Mouse (Mus musculus) myocyte (in vitro differentiated cells): Measurements from ENCODE around the gene Lcmt1. TPM values are rescaled to one million over a fixed set of nuclear protein-coding genes. Genes with fewer than 3 reads are reported as not detected.

ENCODE experiments used
- H3K27me3 ChIP-seq: one replicate; pipeline ENCODE4 v1.6.1; 2011; ENCODE audit not compliant: control insufficient read depth, insufficient read depth, insufficient read length
- H3K36me3 ChIP-seq: one replicate; pipeline ENCODE4 v1.6.1; 2011; ENCODE audit not compliant: control insufficient read depth, insufficient read depth
- H3K4me2 ChIP-seq: one replicate; pipeline ENCODE4 v1.6.1; 2011; ENCODE audit warnings: low read depth, control low read depth
- H3K4me3 ChIP-seq: one replicate; pipeline ENCODE4 v1.5.1; 2011; ENCODE audit warnings: mild to moderate bottlenecking, control low read depth, moderate library complexity
- H3K79me2 ChIP-seq: one replicate; pipeline ENCODE4 v1.6.1; 2011; ENCODE audit not compliant: control insufficient read depth, insufficient read depth
- H3ac ChIP-seq: one replicate; pipeline ENCODE4 v1.6.1; 2011; ENCODE audit not compliant: control insufficient read depth, insufficient read length
- CEBPB ChIP-seq: IDR thresholded peaks from 2 replicates; pipeline ENCODE4 v1.6.1; 2011; ENCODE audit warnings: mild to moderate bottlenecking, moderate library complexity; ENCODE audit not compliant: poor library complexity, insufficient read depth, severe bottlenecking
- E2F4 ChIP-seq: IDR thresholded peaks from one replicate; pipeline ENCODE4 v1.6.1; 2011; ENCODE audit warnings: mild to moderate bottlenecking, control low read depth, moderate library complexity; ENCODE audit not compliant: insufficient read depth
- MAX ChIP-seq: IDR thresholded peaks from one replicate; pipeline ENCODE4 v1.6.1; 2011; ENCODE audit warnings: low read depth, mild to moderate bottlenecking, control low read depth
- MYOD1 ChIP-seq, 3 experiments: IDR thresholded peaks; one replicate each; pipeline ENCODE4 v1.6.1; 2011; ENCODE audit warnings: control low read depth in 2 of 3, low read depth in 2 of 3, mild to moderate bottlenecking in 2 of 3, moderate library complexity in 1 of 3; ENCODE audit not compliant: insufficient read length in 2 of 3, control insufficient read depth in 1 of 3
- MYOG ChIP-seq, 3 experiments: IDR thresholded peaks; one replicate each; pipeline ENCODE4 v1.6.1; 2011; ENCODE audit warnings: control low read depth in 2 of 3, low read depth in 2 of 3, mild to moderate bottlenecking in 2 of 3; ENCODE audit not compliant: insufficient read length in 2 of 3, control insufficient read depth in 1 of 3, insufficient read depth in 1 of 3
- POLR2A ChIP-seq: IDR thresholded peaks from one replicate; pipeline ENCODE4 v1.6.1; 2011; ENCODE audit warnings: low read depth, mild to moderate bottlenecking, control low read depth, moderate library complexity; ENCODE audit not compliant: insufficient read length
- POLR2AphosphoS2 ChIP-seq: IDR thresholded peaks from one replicate; pipeline ENCODE4 v1.6.1; 2011; ENCODE audit warnings: low read depth, control low read depth; ENCODE audit not compliant: insufficient read length
- REST ChIP-seq: IDR thresholded peaks from one replicate; pipeline ENCODE4 v1.6.1; 2011; ENCODE audit warnings: mild to moderate bottlenecking, control low read depth, moderate library complexity; ENCODE audit not compliant: insufficient read depth, insufficient read length
- SRF ChIP-seq: IDR thresholded peaks from one replicate; pipeline ENCODE4 v1.6.1; 2011; ENCODE audit warnings: low read depth; ENCODE audit not compliant: control insufficient read depth, insufficient read length
- TCF12 ChIP-seq: IDR thresholded peaks from one replicate; pipeline ENCODE4 v1.6.1; 2011; ENCODE audit warnings: mild to moderate bottlenecking, control low read depth; ENCODE audit not compliant: poor library complexity, insufficient read depth, severe bottlenecking
- TCF3 ChIP-seq: IDR thresholded peaks from one replicate; pipeline ENCODE4 v1.6.1; 2011; ENCODE audit warnings: low read depth, control low read depth; ENCODE audit not compliant: insufficient read length
- USF1 ChIP-seq: IDR thresholded peaks from one replicate; pipeline ENCODE4 v1.6.1; 2011; ENCODE audit warnings: low read depth, mild to moderate bottlenecking, control low read depth, moderate library complexity
- polyA plus RNA-seq: library from polyadenylated mRNA; unstranded; fragments of >200 nt; fragmentation: generic; extraction: Trizol; gene quantifications from one replicate; pipeline ENCODE4 v1.2.1, GENCODE M21; 2012; ENCODE audit warnings: missing spikeins

Lcmt1 gene
- polyA plus RNA-seq, 1 experiment: 28.4 TPM

DNA sequence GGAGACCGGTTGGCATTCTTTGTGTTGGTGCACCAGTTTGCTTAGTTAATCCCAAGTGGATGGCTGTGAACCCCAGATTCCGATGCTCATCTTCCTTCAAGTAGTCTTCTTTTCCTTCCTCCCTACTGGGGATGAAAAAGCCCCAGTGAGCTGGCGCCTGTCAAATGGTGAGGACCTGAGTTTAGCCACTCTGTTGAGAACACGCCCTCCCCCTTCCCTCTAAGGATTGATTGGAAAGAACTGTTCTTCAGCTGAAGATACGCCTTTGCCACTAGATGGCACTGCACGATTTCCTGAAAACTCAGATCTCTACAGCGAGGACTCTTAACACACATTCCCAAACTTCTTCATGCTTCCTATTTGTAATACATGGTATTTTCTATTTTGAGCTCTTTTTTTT, 29.2 kb downstream of the Lcmt1 start:
- peaks cover 6% of the 10 kb centered on the region for H3K36me3 ChIP-seq
- no peak overlapping the region for H3K4me3 ChIP-seq
- no peak overlapping the region for H3ac ChIP-seq
- H3K4me2 ChIP-seq: no peak overlapping the region
- no peak for TF ChIP-seq POLR2A
- no peak for TF ChIP-seq REST
- TF ChIP-seq USF1: no peak
- TF ChIP-seq TCF12: no peak
- TF ChIP-seq SRF: no peak
- TF ChIP-seq MYOG (IDR thresholded peaks at IDR 0.05; ENCODE audit: control insufficient read depth in 1 of 3, insufficient read depth in 1 of 3, insufficient read length in 2 of 3, low read depth in 2 of 3): no peak
- TF ChIP-seq MAX: no peak
- TF ChIP-seq CEBPB: no peak
- TF ChIP-seq E2F4: no peak
- no peak for TF ChIP-seq MYOD1 (IDR thresholded peaks at IDR 0.05; ENCODE audit: control insufficient read depth in 1 of 3, insufficient read length in 2 of 3, low read depth in 2 of 3)
- no peak for TF ChIP-seq TCF3
- TF ChIP-seq POLR2AphosphoS2: no peak
- no peaks in the 10 kb centered on the region for H3K27me3 ChIP-seq
- H3K79me2 ChIP-seq: no peaks in the 10 kb centered on the region

DNA sequence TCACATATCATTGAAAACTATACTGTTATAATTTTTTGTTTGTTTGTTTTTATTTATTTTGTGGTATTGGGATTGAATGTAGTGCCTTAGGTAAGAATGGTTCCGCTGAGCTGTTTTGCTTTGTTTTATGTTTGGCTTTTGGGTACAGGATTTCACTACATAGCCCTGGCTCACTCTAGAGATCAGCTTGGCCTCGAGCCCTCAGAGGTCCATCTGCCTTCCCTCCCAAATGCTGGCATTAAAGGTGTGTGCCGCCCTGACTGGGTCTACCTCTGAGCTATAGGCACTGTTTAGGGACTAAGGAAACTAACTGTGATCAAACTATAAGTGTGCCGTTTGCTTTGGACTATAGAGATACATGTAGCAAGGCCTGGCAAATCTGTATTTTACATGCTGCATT, 29.7 kb downstream of the Lcmt1 start:
- H3ac ChIP-seq: no peak overlapping the region
- H3K79me2 ChIP-seq: no peaks in the 10 kb centered on the region
- no peak for TF ChIP-seq USF1
- no peak for TF ChIP-seq MYOD1 (IDR thresholded peaks at IDR 0.05; ENCODE audit: control insufficient read depth in 1 of 3, insufficient read length in 2 of 3, low read depth in 2 of 3)
- no peak for TF ChIP-seq SRF
- TF ChIP-seq TCF12: no peak
- no peak for TF ChIP-seq MAX
- no peak for TF ChIP-seq POLR2AphosphoS2
- TF ChIP-seq E2F4: no peak
- no peak for TF ChIP-seq REST
- no peak for TF ChIP-seq TCF3
- TF ChIP-seq MYOG (IDR thresholded peaks at IDR 0.05; ENCODE audit: control insufficient read depth in 1 of 3, insufficient read depth in 1 of 3, insufficient read length in 2 of 3, low read depth in 2 of 3): no peak
- TF ChIP-seq CEBPB: no peak
- TF ChIP-seq POLR2A: no peak
- no peak overlapping the region for H3K4me2 ChIP-seq
- peaks cover 6% of the 10 kb centered on the region for H3K36me3 ChIP-seq
- H3K27me3 ChIP-seq: no peaks in the 10 kb centered on the region
- H3K4me3 ChIP-seq: no peak overlapping the region

DNA sequence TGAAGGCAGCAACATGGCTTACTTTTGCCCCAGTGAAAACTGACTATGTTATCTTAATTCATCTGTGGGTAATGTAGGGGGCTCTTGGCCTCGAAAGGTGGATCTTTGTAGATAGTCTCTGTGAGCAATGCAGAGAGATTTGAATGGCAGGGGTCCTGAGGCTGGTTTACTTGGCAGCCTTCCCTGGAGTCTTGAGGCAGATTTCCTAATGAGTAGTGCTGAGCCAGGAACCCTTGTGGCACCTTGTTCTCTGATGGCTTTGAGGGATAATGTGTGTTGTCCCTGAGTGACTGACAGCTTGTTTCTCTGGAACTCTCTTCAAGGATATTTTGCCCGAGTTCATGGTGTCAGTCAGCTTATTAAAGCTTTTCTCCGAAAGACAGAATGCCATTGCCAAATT, 31.5 kb downstream of the Lcmt1 start:
- Histone ChIP-seq H3K4me2 (no peak overlapping the region), H3K27me3 (no peaks in the 10 kb centered on the region), H3K79me2 (no peaks in the 10 kb centered on the region), H3K4me3 (no peak overlapping the region), H3K36me3 (peaks cover 6% of the 10 kb centered on the region), H3ac (no peak overlapping the region)
- TF ChIP-seq POLR2A (no peak), POLR2AphosphoS2 (no peak), TCF12 (no peak), TCF3 (no peak), MAX (no peak)

DNA sequence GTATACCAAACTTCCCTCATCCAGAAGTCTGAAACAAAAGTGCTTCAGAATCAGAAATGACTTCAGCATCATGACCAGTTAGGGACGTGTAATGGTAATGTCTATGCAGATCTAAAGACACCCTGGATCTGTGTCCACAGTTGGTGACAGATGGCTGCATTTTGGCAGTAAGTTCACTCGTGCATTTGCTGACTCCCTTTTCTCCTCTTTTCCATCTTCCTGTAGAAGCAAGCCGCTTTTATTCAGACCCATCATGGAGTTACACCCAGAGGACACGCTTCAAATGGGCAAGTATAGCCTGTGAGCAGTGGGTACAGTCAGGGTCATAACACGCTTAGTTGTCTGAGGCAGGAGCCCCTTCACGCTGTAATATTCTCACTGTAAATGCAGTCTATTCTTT, 34.6 kb downstream of the Lcmt1 start:
- H3K79me2 ChIP-seq: no peaks in the 10 kb centered on the region
- no peak overlapping the region for H3ac ChIP-seq
- TF ChIP-seq REST (no peak), TCF3 (no peak), SRF (no peak), POLR2A (no peak), MAX (no peak), MYOG (IDR thresholded peaks at IDR 0.05; ENCODE audit: control insufficient read depth in 1 of 3, insufficient read depth in 1 of 3, insufficient read length in 2 of 3, low read depth in 2 of 3) (no peak), CEBPB (no peak), MYOD1 (IDR thresholded peaks at IDR 0.05; ENCODE audit: control insufficient read depth in 1 of 3, insufficient read length in 2 of 3, low read depth in 2 of 3) (no peak)
- peaks cover 6% of the 10 kb centered on the region for H3K36me3 ChIP-seq
- H3K27me3 ChIP-seq: no peaks in the 10 kb centered on the region
- no peak overlapping the region for H3K4me3 ChIP-seq
- H3K4me2 ChIP-seq: no peak overlapping the region

DNA sequence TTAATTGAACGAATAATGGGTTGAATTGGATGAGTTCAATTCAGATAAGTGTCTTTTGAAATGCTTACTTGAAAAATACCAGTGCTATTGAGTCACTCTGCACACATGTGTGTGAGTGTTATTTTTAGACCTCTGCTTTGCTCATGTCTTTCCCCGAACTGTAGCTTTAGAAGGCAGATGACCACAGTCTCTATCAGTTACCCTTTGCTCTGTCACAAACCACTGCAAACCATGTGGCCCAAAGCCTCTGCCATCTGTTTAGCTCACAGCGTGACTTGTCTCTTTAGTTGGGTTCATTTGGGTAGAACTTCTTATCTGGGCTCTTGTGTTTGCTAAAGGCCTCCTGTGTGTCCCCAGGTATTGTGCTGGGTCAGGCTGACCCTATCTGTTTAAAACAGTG, 36.0 kb downstream of the Lcmt1 start:
- Histone ChIP-seq H3K36me3 (peaks cover 6% of the 10 kb centered on the region), H3K4me2 (peak overlapping the region; percentile 34), H3K27me3 (no peaks in the 10 kb centered on the region), H3K79me2 (no peaks in the 10 kb centered on the region), H3ac (no peak overlapping the region), H3K4me3 (no peak overlapping the region)
- TF ChIP-seq E2F4 (no peak), MAX (no peak), CEBPB (no peak), POLR2AphosphoS2 (no peak), SRF (no peak), REST (no peak), MYOD1 (IDR thresholded peaks at IDR 0.05; ENCODE audit: control insufficient read depth in 1 of 3, insufficient read length in 2 of 3, low read depth in 2 of 3) (peak in 2 of 3 experiments; percentile 50 to 62), MYOG (IDR thresholded peaks at IDR 0.05; ENCODE audit: control insufficient read depth in 1 of 3, insufficient read depth in 1 of 3, insufficient read length in 2 of 3, low read depth in 2 of 3) (peak in 2 of 3 experiments; percentile 50 to 71), POLR2A (no peak), TCF12 (peak; percentile 0), USF1 (peak; percentile 56), TCF3 (no peak)
